Mouse (Mus musculus) lung, embryonic 14.5 days (tissue): ENCODE results near the gene Epb41. TPM values are rescaled to one million over a fixed set of nuclear protein-coding genes. Genes with fewer than 3 reads are reported as not detected.

Source experiments
- ATAC-seq: fragments of 200-750 bp; cut with Nextera tagmentation; 2 replicates; pipeline ENCODE4 v1.8.0; 2017; ENCODE audit warnings: mild to moderate bottlenecking, moderate TSS enrichment, moderate library complexity; ENCODE audit not compliant: insufficient read depth
- DNase-seq: peaks from one replicate; pipeline ENCODE4 v3.0.0-alpha.2; 2015
- H3K27ac ChIP-seq: fragments of 300-500 bp; sonication (generic); 2 replicates; pipeline ENCODE4 v1.5.1; 2014; ENCODE audit warnings: low read depth, mild to moderate bottlenecking, moderate library complexity
- H3K27me3 ChIP-seq: fragments of 300-500 bp; sonication (generic); 2 replicates; pipeline ENCODE4 v1.6.1; 2014; ENCODE audit warnings: low read length, control low read depth; ENCODE audit not compliant: insufficient read depth
- H3K36me3 ChIP-seq: fragments of 300-500 bp; sonication (generic); 2 replicates; pipeline ENCODE4 v1.6.1; 2014; ENCODE audit warnings: control low read depth; ENCODE audit not compliant: insufficient read depth
- H3K4me1 ChIP-seq: fragments of 300-500 bp; sonication (generic); 2 replicates; pipeline ENCODE4 v1.6.1; 2014; ENCODE audit warnings: antibody characterized with exemption, control low read depth; ENCODE audit not compliant: insufficient read depth
- H3K4me2 ChIP-seq: fragments of 300-500 bp; sonication (generic); 2 replicates; pipeline ENCODE4 v1.6.1; 2014; ENCODE audit warnings: mild to moderate bottlenecking
- H3K4me3 ChIP-seq: fragments of 300-500 bp; sonication (generic); 2 replicates; pipeline ENCODE4 v1.5.1; 2014; ENCODE audit warnings: low read depth, low read length
- H3K9ac ChIP-seq: fragments of 300-500 bp; sonication (generic); 2 replicates; pipeline ENCODE4 v1.6.1; 2014
- H3K9me3 ChIP-seq: fragments of 300-500 bp; sonication (generic); 2 replicates; pipeline ENCODE4 v1.6.1; 2016; ENCODE audit warnings: low read depth, low read length, control low read depth
- CTCF ChIP-seq: IDR thresholded peaks from 2 replicates; pipeline ENCODE4 v1.5.1; 2016; ENCODE audit warnings: antibody characterized with exemption, low read depth
- WGBS: fragments of 180-500 bp; shearing (Covaris S2); extraction: QIAGEN DNeasy Blood & Tissue Kit; methylation state at CpG from one replicate; pipeline ENCODE4 v1.1.7; 2014; 5-methylcytosine and 5-hydroxymethylcytosine counted together
- microRNA-seq: library from miRNA; unstranded; fragments of <30 nt; microRNA quantifications from one replicate; pipeline ENCODE4, GENCODE M21; 2016; ENCODE audit warnings: borderline number of aligned reads
- polyA plus RNA-seq: library from polyadenylated mRNA; unstranded; fragments of >200 nt; fragmentation: Nextera tagmentation; extraction: Ambion mirVana; gene quantifications from 2 replicates; pipeline ENCODE4 v1.2.1, GENCODE M21; 2014

Epb41 gene
- polyA plus RNA-seq, 1 experiment from 2014 or later: 86.3 TPM

GRCm38 (mm10) chr4:131876836-131877235 is 198.3 kb downstream of the Epb41 start:
- Histone ChIP-seq H3K36me3 (0 out of 2 replicates have a peak, but pooled peaks cover 4% of the 10 kb centered on the region), H3K4me3 (no peak overlapping the region), H3K4me1 (peaks cover 17% of the 10 kb centered on the region), H3K9me3 (no peaks in the 10 kb centered on the region), H3K9ac (no peak overlapping the region), H3K27me3 (no peaks in the 10 kb centered on the region), H3K27ac (no peak overlapping the region), H3K4me2 (peak overlapping the region; percentile 86; the same call in 1 of the 2 replicates)
- DNase-seq (no peak), ATAC-seq (no peak)
- no peak for TF ChIP-seq CTCF
- WGBS: 41% methylated on average over 2 of the region's 2 CpGs

DNA sequence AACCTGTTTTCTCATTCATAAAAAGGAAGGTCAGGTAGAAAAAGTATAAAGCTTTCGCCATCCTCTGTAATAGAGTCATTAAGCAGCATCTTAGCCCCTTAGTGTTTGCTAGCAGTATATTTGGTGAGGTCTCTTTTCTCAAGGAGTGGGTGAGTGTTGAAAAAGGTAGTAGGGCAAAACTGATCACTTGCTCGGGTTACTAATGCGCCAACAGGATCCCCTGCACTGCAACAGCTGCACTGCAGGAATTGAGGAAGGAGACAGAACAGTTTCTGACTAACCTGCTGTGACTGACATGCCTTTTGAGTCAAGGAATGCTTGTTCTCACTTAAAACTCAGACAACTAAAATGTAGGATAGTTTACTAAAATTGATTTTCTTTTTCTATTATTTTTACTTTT is 199.9 kb downstream of the Epb41 start:
- ATAC-seq (no peak), DNase-seq (no peak)
- Histone ChIP-seq H3K4me2 (peak overlapping the region; percentile 86), H3K27me3 (no peaks in the 10 kb centered on the region), H3K4me1 (peaks cover 17% of the 10 kb centered on the region), H3K9ac (peak overlapping the region; percentile 100), H3K36me3 (0 out of 2 replicates have a peak, but pooled peaks cover 4% of the 10 kb centered on the region), H3K4me3 (peak overlapping the region; percentile 97), H3K27ac (no peak overlapping the region), H3K9me3 (no peaks in the 10 kb centered on the region)
- TF ChIP-seq CTCF: no peak
- 34% methylated on average over 3 of the region's 3 CpGs for WGBS

- Histone ChIP-seq H3K9ac (peak overlapping the region; percentile 100), H3K9me3 (no peaks in the 10 kb centered on the region), H3K4me2 (peak overlapping the region; percentile 86), H3K36me3 (0 out of 2 replicates have a peak, but pooled peaks cover 4% of the 10 kb centered on the region), H3K4me1 (peaks cover 17% of the 10 kb centered on the region), H3K27ac (peak overlapping the region; percentile 100), H3K4me3 (peak overlapping the region; percentile 97), H3K27me3 (no peaks in the 10 kb centered on the region)
- TF ChIP-seq CTCF: no peak
- ATAC-seq: no peak
- no peak for DNase-seq
- WGBS: 3% methylated on average over 11 of the region's 11 CpGs
Observed at GRCm38 (mm10) chr4:131874567-131874966, 200.6 kb downstream of the Epb41 start.

DNA sequence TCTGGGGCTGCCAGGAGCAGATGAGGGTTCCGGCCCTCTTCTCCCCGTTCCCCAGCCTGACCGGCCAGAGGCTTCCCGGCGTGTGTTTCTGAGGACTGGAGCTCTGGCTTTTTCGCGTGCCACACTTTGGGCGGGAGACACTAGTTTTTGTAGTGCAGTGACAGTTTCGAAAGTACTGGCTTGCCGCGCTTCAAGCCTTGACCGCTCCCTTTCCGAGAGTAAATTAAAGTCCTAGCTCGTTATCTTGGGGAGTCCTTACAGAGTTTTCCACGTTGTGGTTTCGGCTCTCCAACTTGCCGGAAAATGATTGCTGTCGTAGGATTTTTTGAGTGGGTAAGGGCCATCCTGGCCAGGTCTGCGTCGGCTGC is 201.0 kb downstream of the Epb41 start:
- DNase-seq: no peak

More for the DNA sequence above, 201.0 kb downstream of the Epb41 start:
- no peaks in the 10 kb centered on the region for H3K27me3 ChIP-seq
- peak overlapping the region; percentile 100 for H3K9ac ChIP-seq
- H3K9me3 ChIP-seq: no peaks in the 10 kb centered on the region
- no peak for ATAC-seq
- TF ChIP-seq CTCF: no peak
- H3K4me3 ChIP-seq: peak overlapping the region; percentile 97
- peak overlapping the region; percentile 100 for H3K27ac ChIP-seq
- peaks cover 17% of the 10 kb centered on the region for H3K4me1 ChIP-seq
- WGBS: 1% methylated on average over 20 of the region's 20 CpGs
- H3K36me3 ChIP-seq: 0 out of 2 replicates have a peak, but pooled peaks cover 4% of the 10 kb centered on the region
- H3K4me2 ChIP-seq: peak overlapping the region; percentile 86

Small RNA genes within 50 kb of the gene (microRNA-seq; reads per million reads assigned to microRNA genes)
- not detected for gene Gm27445

Other genes starting within 250 kb of the Epb41 start
- 11.9 and 12.4 TPM in 2 replicates for gene Ptpru, start 237.0 kb downstream of the Epb41 start, polyA plus RNA-seq
- gene Mecr, start 231.9 kb downstream of the Epb41 start, polyA plus RNA-seq: 42.6 and 46.5 TPM in 2 replicates
- 122 and 131 TPM in 2 replicates for gene Srsf4, start 201.7 kb downstream of the Epb41 start, polyA plus RNA-seq
- 2.6 and 3.1 TPM in 2 replicates for gene Tmem200b, start 153.6 kb downstream of the Epb41 start, polyA plus RNA-seq
- gene Gm10300, start 624 bp downstream of the Epb41 start, polyA plus RNA-seq: 0.08 and 0.11 TPM in 2 replicates
- 0.04 TPM in 1 of 2 replicates, not detected in the other for gene Oprd1, start 69.2 kb upstream of the Epb41 start, polyA plus RNA-seq
- 121 and 132 TPM in 2 replicates for gene Ythdf2, start 137.0 kb upstream of the Epb41 start, polyA plus RNA-seq
- 33.1 and 39.5 TPM in 2 replicates for gene Gmeb1, start 186.3 kb upstream of the Epb41 start, polyA plus RNA-seq
- 48.7 and 49.1 TPM in 2 replicates for gene Taf12, start 199.1 kb upstream of the Epb41 start, polyA plus RNA-seq
- gene Rab42, start 228.1 kb upstream of the Epb41 start, polyA plus RNA-seq: 1.2 and 1.9 TPM in 2 replicates